Mouse (Mus musculus): ENCODE measurements at regions not wholly inside any gene's neighbourhood (a gene's known extent, or its start where the extent isn't known, plus 50 kb on each side); places are given as distances from the start of the nearest gene placed in this dataset.

DNA sequence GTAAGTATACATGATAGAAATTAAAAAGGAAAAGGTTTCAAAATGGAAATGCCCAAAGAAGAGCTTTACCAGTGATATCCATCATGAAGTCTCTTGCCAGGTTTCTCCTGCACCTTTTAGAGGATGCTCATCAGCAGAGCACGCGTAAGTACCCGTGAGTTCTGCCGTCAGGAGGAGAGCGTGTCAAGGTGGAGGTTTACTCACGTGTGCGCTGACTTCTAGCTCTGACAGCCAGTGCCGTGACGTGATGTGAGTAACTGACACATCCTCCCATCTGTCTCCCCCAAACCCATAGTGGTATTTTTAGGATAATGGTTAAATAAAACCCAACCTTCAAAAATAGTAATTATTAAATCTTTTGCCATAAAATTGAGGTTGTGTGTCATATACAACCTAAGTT is 55.3 kb downstream of the Adra2a start:
- WGBS, result 88% methylated on average over 9 of the region's 9 CpGs
- H3K4me2 ChIP-seq (replicated peaks), result no peak overlapping the region
- no peak overlapping the region for H3K27ac ChIP-seq
- no peak for ATAC-seq (ENCODE audit: low FRiP score, low read depth)
- no peaks in the 10 kb centered on the region for H3K27me3 ChIP-seq (replicated peaks)
- H3K4me3 ChIP-seq, result no peak overlapping the region
- peaks cover 10% of the 10 kb centered on the region; the same call in 1 of the 2 replicates for H3K4me1 ChIP-seq
- H3K9me3 ChIP-seq, result no peaks in the 10 kb centered on the region
- H3K36me3 ChIP-seq, result no peaks in the 10 kb centered on the region
- H3K9ac ChIP-seq, result no peak overlapping the region

DNA sequence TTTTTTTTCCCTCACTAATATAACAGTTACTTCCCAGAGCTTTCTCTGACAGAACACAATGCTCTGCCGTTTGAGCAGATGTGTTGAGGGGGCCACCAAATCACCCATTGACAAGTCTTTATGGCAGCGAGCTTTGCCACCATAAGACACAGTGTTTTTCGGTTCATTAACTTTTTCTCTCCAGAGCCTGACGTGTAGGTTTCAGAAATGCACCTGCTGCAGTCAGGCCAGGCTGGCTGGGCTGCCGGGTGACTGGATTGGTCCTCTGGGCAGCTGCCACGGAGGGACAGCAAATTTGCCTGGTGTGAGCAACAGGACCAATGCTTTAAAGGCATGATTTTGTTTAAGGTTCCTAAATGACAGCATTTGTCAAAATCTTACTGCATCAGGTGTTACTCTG is 55.8 kb downstream of the Adra2a start:
- no peak overlapping the region for H3K4me2 ChIP-seq (replicated peaks)
- no peak overlapping the region for H3K27ac ChIP-seq
- no peak overlapping the region for H3K9ac ChIP-seq
- no peaks in the 10 kb centered on the region for H3K36me3 ChIP-seq
- no peaks in the 10 kb centered on the region for H3K9me3 ChIP-seq
- peaks cover 10% of the 10 kb centered on the region; the same call in 1 of the 2 replicates for H3K4me1 ChIP-seq
- no peak for ATAC-seq (ENCODE audit: low FRiP score, low read depth)
- H3K27me3 ChIP-seq (replicated peaks), result no peaks in the 10 kb centered on the region
- H3K4me3 ChIP-seq, result no peak overlapping the region
- 27% methylated on average over 6 of the region's 6 CpGs for WGBS

DNA sequence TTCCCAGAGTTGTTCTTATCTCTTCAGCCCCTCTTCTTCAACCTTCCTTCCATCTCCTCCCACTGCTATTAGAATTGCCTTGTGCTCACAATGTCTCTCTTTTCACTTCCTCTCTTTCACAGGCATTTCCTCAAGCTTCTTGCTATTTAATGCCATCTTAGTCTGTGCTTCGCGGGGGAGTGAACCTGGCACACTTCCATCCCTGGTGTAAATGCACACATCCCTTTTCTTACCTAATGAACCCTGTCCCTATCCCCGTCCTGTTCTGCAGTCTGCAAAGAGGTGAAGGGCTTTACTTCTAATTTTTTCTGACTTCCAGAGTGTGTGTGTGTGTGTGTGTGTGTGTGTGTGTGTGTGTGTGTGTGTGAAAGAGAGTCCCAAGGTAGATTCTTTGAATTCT is 62.6 kb downstream of the Adra2a start:
- Histone ChIP-seq H3K27ac (no peak overlapping the region), H3K4me3 (no peak overlapping the region), H3K9ac (no peak overlapping the region), H3K27me3 (replicated peaks) (no peaks in the 10 kb centered on the region), H3K9me3 (no peaks in the 10 kb centered on the region), H3K4me1 (peaks cover 3% of the 10 kb centered on the region; the same call in 1 of the 2 replicates), H3K4me2 (replicated peaks) (no peak overlapping the region), H3K36me3 (no peaks in the 10 kb centered on the region)
- WGBS, result 72% methylated on average over 3 of the region's 3 CpGs
- no peak for ATAC-seq (ENCODE audit: low FRiP score, low read depth)

DNA sequence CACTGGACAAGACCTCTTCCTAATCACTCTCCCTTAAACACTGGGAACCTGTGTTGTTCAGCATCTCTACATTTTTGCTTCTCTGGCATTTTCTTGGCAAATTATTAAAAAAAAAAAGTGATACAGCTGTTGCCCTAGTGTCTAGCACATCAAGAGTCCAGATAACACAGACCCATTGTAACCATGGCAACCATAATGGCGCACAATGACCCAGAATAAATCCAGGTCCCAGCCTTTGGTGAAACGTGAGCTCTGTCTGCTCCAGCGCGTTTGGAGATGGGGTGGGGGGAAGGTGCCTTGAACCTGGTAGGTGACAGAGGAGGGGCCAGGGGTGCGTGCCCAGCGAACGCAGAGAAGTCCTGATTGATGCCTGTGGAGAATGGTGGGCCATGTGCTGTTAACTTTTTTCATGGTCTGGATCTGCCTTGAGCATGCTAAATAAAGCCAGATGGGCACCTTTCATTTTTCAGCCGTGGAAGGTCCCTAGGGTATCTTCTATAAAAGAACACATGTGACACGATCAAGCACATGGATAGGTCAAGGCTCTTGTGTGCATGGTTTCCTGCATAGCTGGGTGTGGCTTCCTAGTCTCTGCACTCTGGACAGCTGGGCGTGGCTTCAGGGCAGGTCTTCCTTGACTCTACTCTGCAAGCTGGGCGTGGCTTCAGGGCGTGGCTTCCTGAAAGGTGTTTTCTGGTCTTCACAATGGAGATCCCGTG is 63.3 kb downstream of the Adra2a start:
- Histone ChIP-seq H3K9me3 (no peaks in the 10 kb centered on the region), H3K27ac (no peak overlapping the region), H3K36me3 (no peaks in the 10 kb centered on the region), H3K4me1 (peaks cover 3% of the 10 kb centered on the region; the same call in 1 of the 2 replicates), H3K4me3 (no peak overlapping the region), H3K27me3 (replicated peaks) (no peaks in the 10 kb centered on the region), H3K4me2 (replicated peaks) (no peak overlapping the region), H3K9ac (no peak overlapping the region)
- 43% methylated on average over 13 of the region's 13 CpGs for WGBS
- ATAC-seq (ENCODE audit: low FRiP score, low read depth), result peak; percentile 56

DNA sequence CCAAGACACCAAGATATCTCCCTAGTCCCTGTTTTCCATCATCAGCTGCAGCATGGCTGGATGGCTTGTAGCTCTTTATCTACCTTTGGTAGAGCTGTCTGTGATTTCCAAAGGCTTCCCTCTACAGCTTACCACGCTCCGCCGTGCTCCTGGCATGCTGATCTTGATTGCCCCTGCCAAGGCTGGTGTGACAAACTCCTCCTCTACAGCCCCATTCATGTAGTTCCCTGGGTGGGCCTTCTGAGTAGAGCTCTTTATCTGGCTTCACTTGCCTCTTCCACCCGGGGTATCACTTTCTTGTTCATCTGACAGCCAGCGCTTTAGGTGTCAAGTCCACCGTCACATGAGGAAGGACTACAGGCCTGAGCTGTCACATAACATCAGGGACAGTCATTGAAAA is 66.1 kb downstream of the Adra2a start:
- WGBS, result 94% methylated on average over 6 of the region's 6 CpGs
- Histone ChIP-seq H3K27ac (no peak overlapping the region), H3K9ac (no peak overlapping the region), H3K36me3 (no peaks in the 10 kb centered on the region), H3K27me3 (replicated peaks) (no peaks in the 10 kb centered on the region), H3K4me3 (no peak overlapping the region), H3K9me3 (no peaks in the 10 kb centered on the region), H3K4me2 (replicated peaks) (no peak overlapping the region), H3K4me1 (peaks cover 4% of the 10 kb centered on the region; the same call in 1 of the 2 replicates)
- no peak for ATAC-seq (ENCODE audit: low FRiP score, low read depth)

DNA sequence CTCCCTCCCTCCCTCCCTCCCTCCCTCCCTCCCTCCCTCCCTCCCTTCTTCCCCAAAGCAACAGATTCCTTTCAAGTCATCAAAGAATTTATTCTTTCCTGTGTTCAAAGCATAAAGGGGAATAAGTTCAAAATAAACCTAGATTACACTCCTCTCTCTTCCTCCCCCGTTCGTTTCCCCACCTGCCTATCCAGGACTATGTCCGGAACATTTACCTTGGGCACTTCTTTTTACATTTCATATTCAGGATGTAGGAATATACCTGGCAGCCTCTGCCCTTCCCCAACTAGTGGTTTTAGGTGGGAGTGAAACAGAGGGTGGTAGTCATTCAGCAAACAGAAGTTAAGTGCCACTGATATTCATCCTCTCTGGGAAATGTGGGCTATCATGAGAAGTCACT is 68.7 kb downstream of the Adra2a start:
- 82% methylated on average over 3 of the region's 3 CpGs for WGBS

DNA sequence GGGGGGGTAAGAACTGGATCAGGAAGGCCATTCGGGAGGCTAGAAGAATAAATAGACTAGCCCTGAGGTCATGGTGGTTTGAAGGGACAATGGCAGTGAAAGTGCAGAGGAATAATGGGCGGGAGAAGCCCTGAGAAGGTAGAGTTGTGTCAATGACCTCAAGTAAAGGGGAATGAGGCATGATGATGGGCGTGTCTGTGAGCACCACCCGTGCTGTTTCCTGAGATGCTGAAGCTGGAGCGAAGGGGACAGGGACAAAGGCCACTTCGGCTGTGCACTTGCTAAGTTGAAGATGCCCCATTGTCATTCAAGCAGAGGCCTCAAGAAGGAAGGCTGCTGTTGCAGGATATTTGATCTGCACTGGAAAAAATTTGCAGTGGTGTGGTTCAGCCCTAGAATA is 69.5 kb downstream of the Adra2a start:
- Histone ChIP-seq H3K9me3 (no peaks in the 10 kb centered on the region), H3K9ac (no peak overlapping the region), H3K4me2 (replicated peaks) (no peak overlapping the region), H3K36me3 (no peaks in the 10 kb centered on the region), H3K4me1 (peaks cover 4% of the 10 kb centered on the region; the same call in 1 of the 2 replicates), H3K4me3 (no peak overlapping the region), H3K27ac (no peak overlapping the region), H3K27me3 (replicated peaks) (no peaks in the 10 kb centered on the region)
- ATAC-seq (ENCODE audit: low FRiP score, low read depth), result no peak
- 34% methylated on average over 6 of the region's 6 CpGs for WGBS

More for the DNA sequence above, 68.7 kb downstream of the Adra2a start:
- Histone ChIP-seq H3K4me1 (peaks cover 4% of the 10 kb centered on the region; the same call in 1 of the 2 replicates), H3K36me3 (no peaks in the 10 kb centered on the region), H3K4me3 (no peak overlapping the region), H3K27me3 (replicated peaks) (no peaks in the 10 kb centered on the region), H3K9ac (no peak overlapping the region), H3K4me2 (replicated peaks) (no peak overlapping the region), H3K9me3 (no peaks in the 10 kb centered on the region), H3K27ac (no peak overlapping the region)
- ATAC-seq (ENCODE audit: low FRiP score, low read depth), result no peak

DNA sequence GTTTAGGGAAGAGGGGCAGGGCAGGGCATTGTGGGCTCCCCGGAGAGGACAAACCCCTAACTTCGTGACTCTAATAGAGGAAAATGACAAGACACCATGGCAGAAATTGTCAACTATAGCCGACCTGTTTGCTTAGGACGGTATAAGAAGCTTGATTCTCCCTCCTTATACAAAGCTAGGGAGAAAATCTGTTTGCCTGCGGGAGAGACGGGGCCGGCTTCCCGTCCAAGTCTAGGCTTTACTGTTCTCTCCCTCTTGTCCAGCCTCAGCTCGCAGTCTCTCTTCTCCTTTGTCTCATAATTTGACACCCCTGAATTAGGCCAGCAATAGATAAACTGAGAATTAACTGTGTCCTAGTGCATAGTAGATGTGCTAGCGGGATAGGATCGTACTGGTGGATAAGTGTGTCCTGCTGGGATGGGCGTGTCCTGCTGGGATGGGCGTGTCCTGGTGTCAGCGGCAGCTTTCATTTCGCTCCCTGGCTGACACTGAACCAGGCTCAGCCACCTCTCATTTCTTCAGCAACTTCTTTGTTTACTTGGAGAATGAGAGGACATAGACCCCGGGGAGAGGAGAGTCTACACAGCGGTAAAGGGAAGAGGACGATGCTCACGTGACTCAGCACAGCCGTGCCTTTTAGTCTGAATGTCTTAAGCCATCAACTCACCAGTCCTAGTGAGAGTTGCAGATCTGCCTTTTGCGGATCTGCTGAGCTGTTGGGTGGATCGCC is 70.8 kb downstream of the Adra2a start:
- H3K27ac ChIP-seq, result no peak overlapping the region
- peak; percentile 91 for ATAC-seq (ENCODE audit: low FRiP score, low read depth)
- peak overlapping the region; percentile 41 for H3K4me3 ChIP-seq
- H3K9ac ChIP-seq, result no peak overlapping the region; the same call in 1 of the 2 replicates
- 5% methylated on average over 22 of the region's 22 CpGs for whole genome bisulfite sequencing
- H3K36me3 ChIP-seq, result no peaks in the 10 kb centered on the region
- peak overlapping the region; percentile 70 for H3K4me2 ChIP-seq (replicated peaks)
- H3K27me3 ChIP-seq (replicated peaks), result no peaks in the 10 kb centered on the region
- no peaks in the 10 kb centered on the region for H3K9me3 ChIP-seq
- H3K4me1 ChIP-seq, result peaks cover 4% of the 10 kb centered on the region; the same call in 1 of the 2 replicates

DNA sequence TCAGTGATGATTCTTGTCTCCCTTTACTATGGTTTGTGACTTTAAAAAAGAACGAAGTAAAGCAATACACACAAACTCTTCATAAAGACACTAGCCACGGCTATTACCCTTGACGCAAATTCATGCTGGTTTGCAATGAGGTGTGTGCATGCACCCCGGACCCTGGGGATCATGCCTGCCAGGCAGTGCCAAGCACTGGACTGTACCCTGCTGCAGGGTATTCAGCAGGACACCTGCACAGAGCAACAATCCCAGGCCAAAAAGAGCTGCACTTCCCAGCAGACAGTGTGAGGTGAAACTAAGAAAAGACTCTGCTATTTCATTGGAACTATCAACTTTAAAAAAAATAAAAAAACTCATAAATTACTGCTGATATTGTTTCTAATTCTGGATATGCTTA is 71.4 kb downstream of the Adra2a start:
- Histone ChIP-seq H3K4me2 (replicated peaks) (peak overlapping the region; percentile 70), H3K9me3 (no peaks in the 10 kb centered on the region), H3K27ac (no peak overlapping the region), H3K4me3 (peak overlapping the region; percentile 41), H3K27me3 (replicated peaks) (no peaks in the 10 kb centered on the region), H3K9ac (no peak overlapping the region), H3K36me3 (no peaks in the 10 kb centered on the region), H3K4me1 (peaks cover 4% of the 10 kb centered on the region; the same call in 1 of the 2 replicates)
- 21% methylated on average over 4 of the region's 4 CpGs for WGBS
- ATAC-seq (ENCODE audit: low FRiP score, low read depth), result no peak

DNA sequence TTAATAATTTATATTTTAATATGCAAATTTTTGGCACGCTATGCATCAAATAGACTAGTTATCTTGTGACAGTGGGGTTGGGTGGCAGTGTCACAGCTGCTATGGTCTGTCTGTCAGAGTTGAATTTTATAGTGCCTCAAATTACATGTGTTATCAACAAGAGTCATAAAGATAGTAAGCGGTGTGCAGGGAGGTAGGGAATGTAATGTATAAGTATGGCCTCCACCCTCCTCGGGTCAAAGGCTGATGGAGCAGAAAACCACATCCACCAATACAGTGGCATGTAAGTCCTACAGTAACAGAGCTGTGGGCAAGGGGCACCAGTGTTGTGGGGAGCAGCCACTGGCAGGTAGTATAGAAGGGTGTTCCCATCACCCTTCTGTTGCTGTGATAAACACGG is 72.9 kb downstream of the Adra2a start:
- Histone ChIP-seq H3K9me3 (no peaks in the 10 kb centered on the region), H3K4me3 (no peak overlapping the region), H3K36me3 (no peaks in the 10 kb centered on the region), H3K9ac (no peak overlapping the region), H3K4me2 (replicated peaks) (no peak overlapping the region), H3K27me3 (replicated peaks) (no peaks in the 10 kb centered on the region), H3K4me1 (peaks cover 4% of the 10 kb centered on the region; the same call in 1 of the 2 replicates), H3K27ac (no peak overlapping the region)
- no peak for ATAC-seq (ENCODE audit: low FRiP score, low read depth)
- 77% methylated on average over 4 of the region's 4 CpGs for WGBS

DNA sequence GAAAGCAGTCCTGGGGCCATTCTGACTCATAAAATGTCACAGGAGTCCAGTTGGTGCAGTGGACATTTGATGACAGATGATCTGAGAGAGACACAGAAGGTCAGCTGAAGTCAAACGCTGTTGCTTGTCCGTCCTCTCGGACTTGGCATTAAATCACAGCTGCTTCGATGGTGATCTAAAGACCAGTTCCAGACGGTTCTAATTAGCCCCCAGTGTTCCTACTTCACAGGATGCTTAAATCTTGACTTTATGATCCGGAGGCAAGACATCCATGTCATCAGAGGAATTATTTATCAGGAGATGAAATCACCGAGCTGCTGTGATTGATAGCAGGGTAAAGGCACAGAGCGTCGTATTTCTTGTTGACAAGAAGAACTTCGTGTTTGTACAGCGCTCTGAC is 73.7 kb downstream of the Adra2a start:
- H3K36me3 ChIP-seq, result no peaks in the 10 kb centered on the region
- no peaks in the 10 kb centered on the region for H3K9me3 ChIP-seq
- no peak overlapping the region for H3K27ac ChIP-seq
- no peak for ATAC-seq (ENCODE audit: low FRiP score, low read depth)
- no peak overlapping the region for H3K9ac ChIP-seq
- no peak overlapping the region for H3K4me2 ChIP-seq (replicated peaks)
- no peak overlapping the region for H3K4me3 ChIP-seq
- 57% methylated on average over 11 of the region's 11 CpGs for WGBS
- H3K27me3 ChIP-seq (replicated peaks), result no peaks in the 10 kb centered on the region
- peaks cover 4% of the 10 kb centered on the region; the same call in 1 of the 2 replicates for H3K4me1 ChIP-seq

DNA sequence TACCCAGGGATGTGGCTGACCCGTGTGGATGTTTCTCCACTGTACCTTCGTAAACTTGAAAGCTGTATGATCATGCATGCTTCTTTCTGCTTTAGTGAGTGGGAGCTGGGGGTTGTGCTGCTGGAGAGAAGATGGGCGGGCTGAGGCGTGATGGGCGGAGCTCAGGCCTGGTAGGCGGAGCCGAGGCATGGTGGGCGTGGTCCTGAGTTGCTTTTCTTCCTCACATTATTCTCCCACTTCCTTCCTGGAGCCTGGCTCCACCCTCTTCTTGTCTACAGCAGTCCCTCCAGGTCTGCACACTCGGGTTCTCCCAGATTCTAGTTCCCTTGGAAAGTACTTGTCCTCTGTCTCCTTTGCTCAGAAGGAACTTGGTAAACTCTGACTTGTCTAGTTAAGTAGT is 79.6 kb downstream of the Adra2a start:
- no peaks in the 10 kb centered on the region for H3K4me1 ChIP-seq
- ATAC-seq (ENCODE audit: low FRiP score, low read depth), result no peak
- no peaks in the 10 kb centered on the region for H3K27me3 ChIP-seq (replicated peaks)
- H3K4me3 ChIP-seq, result no peak overlapping the region
- 76% methylated on average over 9 of the region's 9 CpGs for WGBS
- no peaks in the 10 kb centered on the region for H3K9me3 ChIP-seq
- H3K27ac ChIP-seq, result no peak overlapping the region
- no peaks in the 10 kb centered on the region for H3K36me3 ChIP-seq
- H3K4me2 ChIP-seq (replicated peaks), result no peak overlapping the region
- no peak overlapping the region for H3K9ac ChIP-seq
